Mouse (Mus musculus) midbrain, postnatal 0 days (tissue): ENCODE measurements around the gene Ubxn6. TPM values are rescaled to one million over a fixed set of nuclear protein-coding genes. Genes with fewer than 3 reads are reported as not detected.

ENCODE experiments used
- ATAC-seq: fragments of 200-750 bp; cut with Nextera tagmentation; 2 replicates; pipeline ENCODE4 v1.8.0; 2017; ENCODE audit warnings: moderate number of reproducible peaks, mild to moderate bottlenecking, moderate TSS enrichment, moderate library complexity; ENCODE audit not compliant: low FRiP score
- DNase-seq: peaks from one replicate; pipeline ENCODE4 v3.0.0-alpha.2; 2015; ENCODE audit warnings: low spot score
- H3K27ac ChIP-seq: fragments of 300-500 bp; sonication (generic); 2 replicates; pipeline ENCODE4 v1.5.1; 2014; ENCODE audit warnings: low read depth, mild to moderate bottlenecking, low read length, mixed read lengths
- H3K27me3 ChIP-seq: fragments of 300-500 bp; sonication (generic); 2 replicates; pipeline ENCODE4 v1.6.1; 2014; ENCODE audit warnings: low read length, control low read depth, mixed read lengths; ENCODE audit not compliant: insufficient read depth
- H3K36me3 ChIP-seq: fragments of 300-500 bp; sonication (generic); 2 replicates; pipeline ENCODE4 v1.6.1; 2014; ENCODE audit warnings: low read length, control low read depth, mixed read lengths; ENCODE audit not compliant: insufficient read depth
- H3K4me1 ChIP-seq: fragments of 300-500 bp; sonication (generic); 2 replicates; pipeline ENCODE4 v1.6.1; 2014; ENCODE audit warnings: mild to moderate bottlenecking, control low read depth, antibody characterized with exemption, low read length, mixed read lengths; ENCODE audit not compliant: insufficient read depth
- H3K4me2 ChIP-seq: fragments of 300-500 bp; sonication (generic); 2 replicates; pipeline ENCODE4 v1.6.1; 2014; ENCODE audit warnings: low read depth, mild to moderate bottlenecking, low read length, mixed read lengths; ENCODE audit not compliant: poor library complexity, severe bottlenecking
- H3K4me3 ChIP-seq: fragments of 300-500 bp; sonication (generic); 2 replicates; pipeline ENCODE4 v1.5.1; 2014; ENCODE audit warnings: low read depth, mild to moderate bottlenecking, low read length, moderate library complexity
- H3K9ac ChIP-seq: fragments of 300-500 bp; sonication (generic); replicated peaks from 2 replicates; pipeline ENCODE4 v1.6.1; 2014; ENCODE audit warnings: mild to moderate bottlenecking, low read length, moderate library complexity, mixed read lengths; ENCODE audit not compliant: poor library complexity, severe bottlenecking
- H3K9me3 ChIP-seq: fragments of 300-500 bp; sonication (generic); 2 replicates; pipeline ENCODE4 v1.6.1; 2016; ENCODE audit warnings: low read length, control low read depth
- CTCF ChIP-seq: IDR thresholded peaks from 2 replicates; pipeline ENCODE4 v1.5.1; 2016; ENCODE audit warnings: antibody characterized with exemption, mild to moderate bottlenecking
- WGBS: fragments of 180-500 bp; shearing (Covaris S2); extraction: QIAGEN DNeasy Blood & Tissue Kit; methylation state at CpG from one replicate; pipeline ENCODE4 v1.1.7; 2014; 5-methylcytosine and 5-hydroxymethylcytosine counted together
- polyA plus RNA-seq: library from polyadenylated mRNA; unstranded; fragments of >200 nt; fragmentation: Nextera tagmentation; extraction: Ambion mirVana; gene quantifications from 2 replicates; pipeline ENCODE4 v1.2.1, GENCODE M21; 2015
- total RNA-seq: library from RNA; depleted of rRNA; stranded (reverse); fragments of >200 nt; gene quantifications from 2 replicates; pipeline ENCODE4 v1.2.3, GENCODE M21; 2014

Ubxn6 gene
- total and polyA plus RNA-seq, 2 experiments from 2014 or later, result 76.9 to 84.8 TPM

- no peak for TF ChIP-seq CTCF
- 0 out of 2 replicates have a peak overlapping the region, but pooled peaks have one; percentile 43 for H3K27ac ChIP-seq
- no peak overlapping the region for H3K9ac ChIP-seq
- no peaks in the 10 kb centered on the region for H3K9me3 ChIP-seq
- H3K4me2 ChIP-seq, result no peak overlapping the region
- ATAC-seq (no peak), DNase-seq (no peak)
- no peak overlapping the region for H3K4me3 ChIP-seq
- 0 out of 2 replicates have a peak, but pooled peaks cover 3% of the 10 kb centered on the region for H3K4me1 ChIP-seq
- H3K36me3 ChIP-seq, result peaks cover 21% of the 10 kb centered on the region
- WGBS, result 77% methylated on average over 4 of the region's 4 CpGs
- H3K27me3 ChIP-seq, result no peaks in the 10 kb centered on the region
Measured at GRCm38 (mm10) chr17:56022989-56023290, 51.9 kb downstream of the Ubxn6 start.

DNA sequence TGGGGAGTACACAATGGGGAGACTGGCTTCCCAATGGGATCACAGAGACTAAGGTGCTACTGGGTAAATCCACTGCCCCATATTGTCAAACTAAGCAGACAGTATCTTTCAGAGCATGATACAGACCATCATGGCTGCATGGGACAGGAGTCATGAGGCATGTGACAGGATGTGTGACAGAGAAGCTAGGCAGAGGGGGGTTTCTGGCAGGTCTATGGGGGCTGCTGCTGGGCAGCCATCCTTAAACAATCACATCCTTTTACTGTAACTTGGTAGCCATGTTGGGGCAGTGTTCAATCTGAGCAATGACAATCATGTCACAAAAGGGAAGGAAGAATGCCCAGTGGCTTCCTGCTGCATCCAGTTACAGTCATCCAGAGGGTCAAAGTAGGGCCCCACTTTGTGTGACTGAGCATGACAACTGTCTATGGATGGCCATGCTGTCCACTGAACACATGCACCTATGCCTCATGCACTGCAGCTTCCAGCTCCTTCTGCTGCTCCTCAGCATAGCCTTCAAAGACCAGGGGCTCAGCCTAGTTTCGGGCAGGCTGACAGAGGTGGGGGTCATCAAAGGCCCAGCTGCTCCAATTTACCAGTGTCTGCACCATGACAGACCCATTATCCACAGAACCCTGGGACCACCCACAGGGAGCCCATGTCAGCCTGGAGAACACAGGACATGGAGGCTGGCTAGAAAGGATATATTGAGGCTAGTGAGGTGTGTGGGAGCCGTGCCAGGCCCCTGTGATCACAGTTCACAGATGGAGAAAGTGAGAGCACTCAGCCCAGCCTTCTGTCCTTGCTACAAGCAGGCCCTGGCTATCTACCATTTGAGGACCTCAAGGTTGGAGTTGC, 52.5 kb downstream of the Ubxn6 start:
- no peak overlapping the region for H3K4me2 ChIP-seq
- H3K36me3 ChIP-seq, result peaks cover 27% of the 10 kb centered on the region
- H3K9me3 ChIP-seq, result no peaks in the 10 kb centered on the region
- 28% methylated on average over 2 of the region's 2 CpGs for WGBS
- H3K9ac ChIP-seq, result no peak overlapping the region
- no peak for TF ChIP-seq CTCF
- H3K4me1 ChIP-seq, result 0 out of 2 replicates have a peak, but pooled peaks cover 3% of the 10 kb centered on the region
- no peaks in the 10 kb centered on the region for H3K27me3 ChIP-seq
- H3K27ac ChIP-seq, result 0 out of 2 replicates have a peak overlapping the region, but pooled peaks have one; percentile 43
- ATAC-seq (no peak), DNase-seq (no peak)
- no peak overlapping the region for H3K4me3 ChIP-seq

DNA sequence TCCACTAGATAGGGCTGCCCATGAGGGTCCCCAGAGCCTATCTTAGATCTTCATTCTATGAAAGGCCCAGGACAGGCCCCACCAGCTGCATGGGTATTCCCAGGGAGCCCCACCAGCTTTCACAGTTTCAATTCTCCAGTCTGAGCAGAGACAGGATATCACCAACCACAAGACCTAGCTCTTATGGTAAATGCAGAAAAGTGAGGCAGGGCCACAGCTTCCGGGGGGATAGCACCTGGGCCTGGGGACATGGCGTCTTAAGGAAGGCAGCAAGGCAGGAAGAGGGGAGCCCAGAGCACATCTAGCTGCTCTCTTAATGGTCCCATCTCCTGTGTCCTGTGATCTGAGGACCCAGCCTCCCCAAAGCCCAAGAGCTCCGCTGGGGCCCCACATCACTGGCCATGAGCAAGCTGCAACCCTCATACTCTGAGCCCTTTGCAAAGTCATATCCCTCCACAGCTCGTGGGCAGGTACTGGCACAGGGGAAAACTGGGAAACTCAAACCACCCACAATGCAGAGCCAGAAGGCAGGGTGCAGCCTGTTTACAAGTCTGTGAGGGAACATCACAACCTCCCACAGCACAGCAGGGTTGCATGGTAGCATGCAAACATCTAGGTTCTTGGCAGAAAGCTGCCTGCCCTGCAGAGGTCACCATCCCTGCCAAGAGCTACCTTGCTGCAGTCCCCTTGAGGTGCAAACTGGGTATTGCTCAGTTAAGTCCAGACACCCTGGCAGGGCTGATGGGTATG, 53.5 kb downstream of the Ubxn6 start:
- no peak for ATAC-seq
- Histone ChIP-seq H3K9me3 (no peaks in the 10 kb centered on the region), H3K27me3 (no peaks in the 10 kb centered on the region), H3K27ac (peak overlapping the region; percentile 27), H3K36me3 (peaks cover 37% of the 10 kb centered on the region), H3K4me3 (no peak overlapping the region), H3K9ac (no peak overlapping the region), H3K4me1 (0 out of 2 replicates have a peak, but pooled peaks cover 3% of the 10 kb centered on the region), H3K4me2 (no peak overlapping the region)
- TF ChIP-seq CTCF, result no peak; the same call in 1 of the 2 replicates
- no peak for DNase-seq
- 91% methylated on average over 4 of the region's 4 CpGs for WGBS

GRCm38 (mm10) chr17:56020400-56021084, 54.3 kb downstream of the Ubxn6 start:
- DNase-seq (no peak), ATAC-seq (no peak)
- Histone ChIP-seq H3K9me3 (no peaks in the 10 kb centered on the region), H3K9ac (no peak overlapping the region), H3K4me3 (no peak overlapping the region), H3K4me2 (no peak overlapping the region), H3K36me3 (peaks cover 42% of the 10 kb centered on the region), H3K27me3 (no peaks in the 10 kb centered on the region), H3K27ac (peak overlapping the region; percentile 47; the same call in 1 of the 2 replicates), H3K4me1 (0 out of 2 replicates have a peak, but pooled peaks cover 3% of the 10 kb centered on the region)
- no peak for TF ChIP-seq CTCF
- WGBS, result 83% methylated on average over 6 of the region's 6 CpGs

- peaks cover 51% of the 10 kb centered on the region for H3K36me3 ChIP-seq
- 0 out of 2 replicates have a peak, but pooled peaks cover 3% of the 10 kb centered on the region for H3K4me1 ChIP-seq
- ATAC-seq, result peak; percentile 55
- H3K9ac ChIP-seq, result no peak overlapping the region
- H3K27ac ChIP-seq, result peak overlapping the region; percentile 14; the same call in 1 of the 2 replicates
- no peaks in the 10 kb centered on the region for H3K27me3 ChIP-seq
- peak; percentile 70 for TF ChIP-seq CTCF
- no peaks in the 10 kb centered on the region for H3K9me3 ChIP-seq
- H3K4me2 ChIP-seq, result no peak overlapping the region
- H3K4me3 ChIP-seq, result no peak overlapping the region
- DNase-seq, result peak; percentile 66
- 73% methylated on average over 20 of the region's 20 CpGs for WGBS
Measured at GRCm38 (mm10) chr17:56018347-56019131, 56.3 kb downstream of the Ubxn6 start.
